Mouse (Mus musculus) ES-E14 (cell line): ENCODE data around the gene Fuom. TPM values are rescaled to one million over a fixed set of nuclear protein-coding genes. Genes with fewer than 3 reads are reported as not detected.

Experiments used
- DNase-seq: peaks from one replicate; pipeline ENCODE4 v3.0.0-alpha.2; 2013; ENCODE audit warnings: low read depth, low spot score
- H3K27ac ChIP-seq: 2 replicates; pipeline ENCODE4 v1.5.1; 2012; ENCODE audit warnings: low read depth, mild to moderate bottlenecking, low read length, moderate library complexity, mixed read lengths; ENCODE audit not compliant: poor library complexity, insufficient read depth, severe bottlenecking
- H3K36me3 ChIP-seq: 2 replicates; pipeline ENCODE4 v1.6.1; 2012; ENCODE audit warnings: mild to moderate bottlenecking, low read length, moderate library complexity, mixed read lengths; ENCODE audit not compliant: control insufficient read depth, poor library complexity, insufficient read depth, severe bottlenecking
- H3K4me1 ChIP-seq, 2 experiments: fragments of 150-350 bp in 1 of 2; sonication (generic) in 1 of 2; 2 replicates each; pipeline ENCODE4 v1.6.1; 2012; ENCODE audit warnings: low read length in 2 of 2, mild to moderate bottlenecking in 1 of 2, mixed read lengths in 1 of 2; ENCODE audit not compliant: control insufficient read depth in 2 of 2, insufficient read depth in 2 of 2, poor library complexity in 1 of 2
- H3K4me3 ChIP-seq, 2 experiments: fragments of 150-350 bp in 1 of 2; sonication (generic) in 1 of 2; 2 replicates each; pipeline ENCODE4 v1.5.1; 2012; ENCODE audit warnings: low read length in 2 of 2, low read depth in 1 of 2, mild to moderate bottlenecking in 1 of 2, mixed read lengths in 1 of 2; ENCODE audit not compliant: insufficient read depth in 1 of 2, poor library complexity in 1 of 2, severe bottlenecking in 1 of 2
- H3K9ac ChIP-seq: 2 replicates; pipeline ENCODE4 v1.6.1; 2012; ENCODE audit warnings: low read depth, mild to moderate bottlenecking, low read length, mixed read lengths; ENCODE audit not compliant: poor library complexity, insufficient read depth, severe bottlenecking
- H3K9me3 ChIP-seq: fragments of 150-350 bp; sonication (generic); 2 replicates; pipeline ENCODE4 v1.6.1; 2012; ENCODE audit warnings: low read depth, mild to moderate bottlenecking, low read length; ENCODE audit not compliant: control insufficient read depth, insufficient read depth
- CHD2 ChIP-seq: IDR thresholded peaks from 2 replicates; pipeline ENCODE4 v1.6.1; 2014; ENCODE audit warnings: mild to moderate bottlenecking, low read depth, low read length, inconsistent platforms
- HCFC1 ChIP-seq: IDR thresholded peaks from 2 replicates; pipeline ENCODE4 v1.6.1; 2012; ENCODE audit warnings: low read length, inconsistent platforms, borderline replicate concordance; ENCODE audit not compliant: insufficient read depth
- MAFK ChIP-seq: IDR thresholded peaks from 2 replicates; pipeline ENCODE4 v1.6.1; 2014; ENCODE audit warnings: mild to moderate bottlenecking, low read depth, low read length, inconsistent platforms; ENCODE audit not compliant: insufficient read depth
- ZC3H11A ChIP-seq: IDR thresholded peaks from 2 replicates; pipeline ENCODE4 v1.6.1; 2012; ENCODE audit warnings: low read depth, mild to moderate bottlenecking, inconsistent platforms, low read length, borderline replicate concordance
- ZNF384 ChIP-seq: IDR thresholded peaks from 2 replicates; pipeline ENCODE4 v1.6.1; 2012; ENCODE audit warnings: low read depth, low read length, inconsistent platforms
- in situ Hi-C, 2 experiments: fragments of 600-800 bp; cut with MboI; formaldehyde crosslinking; loops; one replicate each; pipeline ENCODE4 v1.15.1; 2025; ENCODE audit warnings: low sequenced_read_pairs in 2 of 2, inconsistent platforms in 1 of 2; ENCODE audit not compliant: unreplicated experiment in 2 of 2
- total RNA-seq: library from RNA; depleted of rRNA; stranded (reverse); fragments of 300-350 nt; gene quantifications from 2 replicates; pipeline ENCODE4 v1.2.3, GENCODE M21; 2012

Gene Fuom
- total RNA-seq, 1 experiment: 6.6 TPM

DNA sequence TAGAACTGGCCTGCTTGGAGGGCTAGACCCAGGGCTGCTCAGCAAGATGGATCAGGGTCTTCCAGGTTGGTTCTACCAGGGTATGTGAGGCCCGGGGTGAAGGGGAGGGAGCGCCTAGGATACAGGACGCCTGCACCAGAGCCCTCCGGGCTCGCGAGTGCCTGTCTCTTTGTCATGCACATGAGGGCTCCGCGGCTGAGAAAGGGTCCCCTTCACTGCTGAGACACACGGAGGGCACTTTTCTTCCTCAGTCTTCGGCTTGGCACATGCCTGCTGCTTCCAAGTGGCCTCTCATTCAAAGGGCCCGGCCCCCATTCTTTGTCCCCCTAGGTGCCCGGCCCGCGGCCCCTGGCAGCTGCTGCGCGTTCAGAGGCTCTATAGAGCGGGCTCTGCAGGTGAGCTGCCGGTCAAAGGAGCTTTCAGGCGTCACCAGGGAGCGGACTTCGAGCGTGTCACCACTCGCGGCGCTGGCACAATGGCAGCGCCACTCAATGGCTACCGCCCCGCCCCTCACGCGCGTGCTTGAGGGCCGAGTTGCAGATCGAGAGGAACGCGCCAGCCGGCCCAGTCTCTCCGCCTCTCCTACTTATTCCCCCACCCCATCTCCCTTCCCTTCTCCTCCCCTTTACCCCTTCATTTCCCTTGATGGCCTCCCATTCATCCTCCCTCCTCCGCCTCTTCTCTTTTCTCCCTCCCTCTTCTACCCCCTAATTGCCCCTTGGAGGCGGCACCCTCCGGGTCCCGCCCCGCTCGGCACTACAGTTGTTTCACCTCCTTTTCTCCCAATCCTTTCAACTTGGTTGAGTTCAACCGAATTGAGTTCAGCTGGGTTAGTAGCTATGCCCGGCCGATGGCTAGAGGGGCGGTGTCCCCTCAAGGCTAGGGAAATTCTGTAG is 41.1 kb downstream of the Fuom start:
- Histone ChIP-seq H3K4me1 (peaks cover 0 to 9% of the 10 kb centered on the region in 2 experiments; a peak in 2 of 4 replicates), H3K9ac (peak overlapping the region; percentile 29; the same call in 1 of the 2 replicates), H3K4me3 (peak overlapping the region; percentile 66 to 72), H3K27ac (no peak overlapping the region), H3K36me3 (no peaks in the 10 kb centered on the region), H3K9me3 (no peaks in the 10 kb centered on the region)
- in situ Hi-C loops: no loop called here
- DNase-seq: no peak
- TF ChIP-seq CHD2: no peak
- no peak for TF ChIP-seq ZC3H11A

DNA sequence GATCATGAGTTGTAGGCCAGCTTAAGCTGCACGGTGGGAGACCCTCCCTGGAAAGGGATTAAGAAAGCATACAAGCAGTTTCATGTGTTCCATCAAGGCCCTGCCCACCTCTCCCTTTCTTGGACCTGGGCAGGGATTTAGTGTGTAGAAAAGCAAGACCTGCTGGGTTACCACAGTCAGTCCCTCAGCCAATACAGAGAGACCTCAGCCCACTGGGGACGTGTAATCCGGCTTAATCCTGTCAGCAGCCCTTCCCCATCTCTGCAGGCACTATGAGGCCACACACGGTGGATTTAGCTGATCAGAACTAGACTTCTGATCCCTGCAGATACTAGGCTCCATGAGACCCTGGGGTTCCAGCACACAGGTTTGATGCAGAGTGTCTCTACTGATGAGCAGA is 42.6 kb downstream of the Fuom start:
- H3K36me3 ChIP-seq: no peaks in the 10 kb centered on the region
- in situ Hi-C loops: no loop called here
- H3K9ac ChIP-seq: no peak overlapping the region
- TF ChIP-seq ZC3H11A (no peak), CHD2 (no peak), HCFC1 (no peak)
- H3K4me3 ChIP-seq: no peak overlapping the region
- DNase-seq: no peak
- peaks cover 0 to 9% of the 10 kb centered on the region in 2 experiments; a peak in 2 of 4 replicates for H3K4me1 ChIP-seq
- no peaks in the 10 kb centered on the region for H3K9me3 ChIP-seq
- H3K27ac ChIP-seq: no peak overlapping the region

DNA sequence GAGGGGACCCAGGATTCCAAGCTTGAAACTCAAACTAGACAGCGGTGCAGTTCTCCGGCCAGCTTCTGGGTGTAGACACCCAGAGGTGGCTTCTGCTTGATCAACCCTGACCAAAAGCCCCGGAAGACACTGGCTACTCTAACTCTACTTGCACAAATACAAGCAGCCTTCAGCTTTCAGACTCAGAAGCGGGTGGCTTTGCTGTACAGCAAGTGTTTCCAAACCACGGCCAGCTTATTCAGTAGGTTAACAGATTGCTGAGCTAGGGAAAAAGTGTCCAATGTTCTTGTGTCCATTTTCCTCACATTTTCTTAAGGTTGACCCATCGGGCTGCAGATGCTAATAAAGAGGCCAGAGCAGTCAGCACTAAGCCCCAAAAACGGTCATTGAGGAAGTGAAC is 43.7 kb downstream of the Fuom start:
- in situ Hi-C loops: no loop called here
- peaks cover 0 to 9% of the 10 kb centered on the region in 2 experiments; a peak in 2 of 4 replicates for H3K4me1 ChIP-seq
- no peaks in the 10 kb centered on the region for H3K9me3 ChIP-seq
- 0 out of 2 replicates have a peak overlapping the region, but pooled peaks have one; percentile 9 for H3K9ac ChIP-seq
- TF ChIP-seq MAFK (no peak), CHD2 (no peak), ZNF384 (no peak), HCFC1 (no peak), ZC3H11A (no peak)
- H3K4me3 ChIP-seq: peak overlapping the region; percentile 43 to 45; a peak in 3 of 4 replicates
- no peak overlapping the region for H3K27ac ChIP-seq
- no peaks in the 10 kb centered on the region for H3K36me3 ChIP-seq
- DNase-seq: no peak

DNA sequence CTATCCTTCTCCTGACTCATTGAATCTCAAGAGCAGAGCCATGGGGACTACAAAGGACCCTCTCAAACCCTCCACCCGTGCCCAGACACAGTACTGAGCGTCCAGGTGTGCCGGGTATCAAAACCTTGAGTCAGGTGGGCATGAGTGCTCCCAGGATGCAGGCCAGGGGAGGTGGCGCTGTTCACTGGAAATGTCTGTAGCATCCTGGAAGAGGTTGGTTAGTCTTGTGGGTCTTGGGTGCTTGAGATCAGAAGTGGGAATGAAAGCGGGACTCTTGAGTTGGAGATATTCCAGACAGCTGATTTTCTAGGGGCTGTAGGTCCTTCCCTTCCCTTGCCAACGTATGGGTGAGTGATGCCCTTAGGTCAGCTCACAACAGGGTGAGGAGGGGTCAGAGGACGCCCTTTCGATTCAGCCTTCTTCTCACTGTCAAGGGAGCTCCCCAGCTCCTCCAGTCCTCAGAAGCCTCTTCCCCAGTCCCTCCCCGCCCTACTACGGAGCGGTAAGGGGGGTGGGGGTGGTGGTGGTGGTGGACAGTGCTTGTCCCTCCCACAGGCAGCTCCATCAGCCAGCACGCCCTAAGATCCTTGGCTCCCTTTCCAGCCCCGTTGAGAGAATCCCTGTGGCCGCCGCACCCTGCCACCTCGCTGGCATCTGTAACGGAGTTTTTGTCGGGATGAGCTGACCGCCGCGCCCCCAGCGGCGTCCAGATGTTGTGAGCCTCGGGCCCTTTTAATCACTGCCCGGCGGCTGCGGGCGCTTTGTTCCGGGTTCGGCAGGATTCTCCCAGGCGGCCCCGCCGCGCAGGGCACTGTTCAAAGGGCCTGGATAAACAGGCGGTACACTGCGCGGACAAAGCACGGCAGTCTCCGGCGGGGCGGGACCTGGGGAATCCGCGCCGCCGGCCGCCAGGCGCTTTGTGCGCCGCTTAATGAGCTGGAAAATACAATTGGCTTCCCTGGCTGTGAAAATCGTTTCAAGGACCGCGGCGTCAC is 44.5 kb downstream of the Fuom start:
- H3K4me3 ChIP-seq: peak overlapping the region; percentile 43 to 45
- H3K27ac ChIP-seq: no peak overlapping the region
- H3K9me3 ChIP-seq: no peaks in the 10 kb centered on the region
- in situ Hi-C loops: no loop called here
- peaks cover 0 to 9% of the 10 kb centered on the region in 2 experiments; a peak in 2 of 4 replicates for H3K4me1 ChIP-seq
- H3K9ac ChIP-seq: peak overlapping the region; percentile 9; the same call in 1 of the 2 replicates
- DNase-seq: no peak
- no peak for TF ChIP-seq HCFC1
- no peak for TF ChIP-seq ZC3H11A
- no peak for TF ChIP-seq CHD2
- no peak for TF ChIP-seq MAFK
- no peak for TF ChIP-seq ZNF384
- H3K36me3 ChIP-seq: no peaks in the 10 kb centered on the region
